Mouse (Mus musculus) ES-Bruce4 (cell line): ENCODE measurements around the gene Cd40. TPM values are rescaled to one million over a fixed set of nuclear protein-coding genes. Genes with fewer than 3 reads are reported as not detected.

ENCODE experiments used
- H3K27ac ChIP-seq: 2 replicates; pipeline ENCODE4 v1.5.1; 2012; ENCODE audit warnings: low read length, inconsistent platforms; ENCODE audit not compliant: insufficient read depth
- H3K27me3 ChIP-seq: 2 replicates; pipeline ENCODE4 v1.6.1; 2012; ENCODE audit warnings: mild to moderate bottlenecking, low read length, inconsistent platforms; ENCODE audit not compliant: control insufficient read depth, poor library complexity, insufficient read depth, severe bottlenecking
- H3K36me3 ChIP-seq: 2 replicates; pipeline ENCODE4 v1.6.1; 2012; ENCODE audit warnings: inconsistent platforms, mild to moderate bottlenecking, low read length, moderate library complexity; ENCODE audit not compliant: control insufficient read depth, poor library complexity, insufficient read depth, severe bottlenecking
- H3K4me1 ChIP-seq: one replicate; pipeline ENCODE4 v1.8.1; 2011; ENCODE audit warnings: low read length; ENCODE audit not compliant: control insufficient read depth, insufficient read depth
- H3K4me3 ChIP-seq: 2 replicates; pipeline ENCODE4 v1.5.1; 2011; ENCODE audit warnings: low read depth, mild to moderate bottlenecking, low read length
- H3K9ac ChIP-seq: 2 replicates; pipeline ENCODE4 v1.6.1; 2012; ENCODE audit warnings: low read depth, mild to moderate bottlenecking, inconsistent platforms; ENCODE audit not compliant: poor library complexity, severe bottlenecking
- H3K9me3 ChIP-seq: replicated peaks from 2 replicates; pipeline ENCODE4 v1.6.1; 2012; ENCODE audit warnings: mild to moderate bottlenecking, low read length, inconsistent platforms; ENCODE audit not compliant: control insufficient read depth, poor library complexity, insufficient read depth, severe bottlenecking
- CTCF ChIP-seq: IDR thresholded peaks from one replicate; pipeline ENCODE4 v1.8.1; 2011; ENCODE audit warnings: low read depth, low read length
- EP300 ChIP-seq: IDR thresholded peaks from 2 replicates; pipeline ENCODE4 v1.6.1; 2011; ENCODE audit warnings: low read depth, low read length; ENCODE audit not compliant: insufficient read depth
- POLR2A ChIP-seq: IDR thresholded peaks from one replicate; pipeline ENCODE4 v1.8.1; 2011; ENCODE audit warnings: low read length; ENCODE audit not compliant: insufficient read depth
- polyA plus RNA-seq: library from polyadenylated mRNA; stranded (reverse); fragments of >200 nt; gene quantifications from 2 replicates; pipeline ENCODE4 v1.2.4, GENCODE M21; 2011; ENCODE audit warnings: low read depth; ENCODE audit not compliant: missing spikeins, insufficient read depth, insufficient read length

Cd40 gene
- polyA plus RNA-seq, 1 experiment = 5.8 TPM

GRCm38 (mm10) chr2:165050826-165051548 is 4.4 kb upstream of the Cd40 start:
- TF ChIP-seq EP300 (no peak), POLR2A (no peak), CTCF (no peak)
- Histone ChIP-seq H3K9ac (no peak overlapping the region), H3K27me3 (no peaks in the 10 kb centered on the region), H3K36me3 (no peaks in the 10 kb centered on the region), H3K9me3 (no peaks in the 10 kb centered on the region), H3K27ac (no peak overlapping the region), H3K4me1 (no peaks in the 10 kb centered on the region), H3K4me3 (peak overlapping the region; percentile 30; the same call in 1 of the 2 replicates)

GRCm38 (mm10) chr2:165051566-165051965 is 3.9 kb upstream of the Cd40 start:
- Histone ChIP-seq H3K36me3 (no peaks in the 10 kb centered on the region), H3K4me1 (no peaks in the 10 kb centered on the region), H3K4me3 (no peak overlapping the region), H3K27ac (no peak overlapping the region), H3K27me3 (no peaks in the 10 kb centered on the region), H3K9ac (no peak overlapping the region), H3K9me3 (no peaks in the 10 kb centered on the region)
- TF ChIP-seq POLR2A (no peak), CTCF (no peak), EP300 (no peak)

GRCm38 (mm10) chr2:165055905-165056304 is 478 bp downstream of the Cd40 start:
- Histone ChIP-seq H3K36me3 (no peaks in the 10 kb centered on the region), H3K27ac (no peak overlapping the region), H3K9ac (no peak overlapping the region), H3K4me3 (peak overlapping the region; percentile 58), H3K9me3 (no peaks in the 10 kb centered on the region), H3K4me1 (no peaks in the 10 kb centered on the region), H3K27me3 (no peaks in the 10 kb centered on the region)
- TF ChIP-seq CTCF (no peak), EP300 (no peak), POLR2A (no peak)

- no peaks in the 10 kb centered on the region for H3K4me1 ChIP-seq
- no peak overlapping the region for H3K4me3 ChIP-seq
- H3K27me3 ChIP-seq = no peaks in the 10 kb centered on the region
- H3K9ac ChIP-seq = no peak overlapping the region
- TF ChIP-seq CTCF (no peak), POLR2A (no peak), EP300 (no peak)
- no peak overlapping the region for H3K27ac ChIP-seq
- H3K36me3 ChIP-seq = no peaks in the 10 kb centered on the region
- no peaks in the 10 kb centered on the region for H3K9me3 ChIP-seq
Measured at GRCm38 (mm10) chr2:165056377-165057085, 1.1 kb downstream of the Cd40 start.

GRCm38 (mm10) chr2:165059961-165060360 is 4.5 kb downstream of the Cd40 start:
- no peaks in the 10 kb centered on the region for H3K27me3 ChIP-seq
- no peak overlapping the region for H3K4me3 ChIP-seq
- no peak overlapping the region for H3K27ac ChIP-seq
- H3K4me1 ChIP-seq = no peaks in the 10 kb centered on the region
- H3K9ac ChIP-seq = no peak overlapping the region
- H3K36me3 ChIP-seq = no peaks in the 10 kb centered on the region
- TF ChIP-seq POLR2A = no peak
- TF ChIP-seq EP300 = no peak
- no peak for TF ChIP-seq CTCF
- no peaks in the 10 kb centered on the region for H3K9me3 ChIP-seq

- H3K36me3 ChIP-seq = no peaks in the 10 kb centered on the region
Measured at GRCm38 (mm10) chr2:165061638-165062433, 6.4 kb downstream of the Cd40 start.

More at GRCm38 (mm10) chr2:165061638-165062433, 6.4 kb downstream of the Cd40 start:
- Histone ChIP-seq H3K4me1 (no peaks in the 10 kb centered on the region), H3K27me3 (no peaks in the 10 kb centered on the region), H3K4me3 (no peak overlapping the region), H3K9ac (no peak overlapping the region), H3K27ac (no peak overlapping the region), H3K9me3 (no peaks in the 10 kb centered on the region)
- TF ChIP-seq POLR2A (no peak), EP300 (no peak), CTCF (no peak)
